Mouse (Mus musculus) spleen, adult 18-20 months (tissue): ENCODE data around the gene Bcl7c.
"Not testable (repeated sequence)": the region's sequence is repeated elsewhere in the genome, so short reads cannot be mapped to it uniquely, and the experiment has no call there.

Experiments used
- DNase-seq, 2 experiments: peaks; one replicate each; pipeline ENCODE4 v3.0.0; 2022; ENCODE audit warnings: mixed read lengths in 2 of 2

Gene Bcl7c

DNA sequence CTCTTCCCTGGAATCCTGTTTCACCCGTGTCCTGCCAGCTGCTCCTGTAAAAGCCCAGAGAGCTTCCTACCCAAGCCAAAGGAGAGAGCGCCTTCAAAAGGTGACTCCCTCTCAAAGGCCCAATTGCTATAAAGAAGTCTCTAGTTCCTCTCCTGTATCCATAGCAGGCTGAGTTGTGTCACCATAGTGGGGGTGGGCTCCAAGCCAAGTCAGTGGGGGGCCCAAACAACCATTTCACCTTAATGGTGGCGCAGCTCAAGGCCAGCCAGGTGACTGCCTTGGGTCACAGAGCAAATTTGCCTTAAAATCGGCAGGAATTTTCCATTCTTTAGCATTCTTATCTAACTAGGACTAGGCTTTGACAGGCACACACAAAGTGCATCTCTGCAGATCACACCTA is 6.1 kb upstream of the Bcl7c start:
- no peak for DNase-seq

DNA sequence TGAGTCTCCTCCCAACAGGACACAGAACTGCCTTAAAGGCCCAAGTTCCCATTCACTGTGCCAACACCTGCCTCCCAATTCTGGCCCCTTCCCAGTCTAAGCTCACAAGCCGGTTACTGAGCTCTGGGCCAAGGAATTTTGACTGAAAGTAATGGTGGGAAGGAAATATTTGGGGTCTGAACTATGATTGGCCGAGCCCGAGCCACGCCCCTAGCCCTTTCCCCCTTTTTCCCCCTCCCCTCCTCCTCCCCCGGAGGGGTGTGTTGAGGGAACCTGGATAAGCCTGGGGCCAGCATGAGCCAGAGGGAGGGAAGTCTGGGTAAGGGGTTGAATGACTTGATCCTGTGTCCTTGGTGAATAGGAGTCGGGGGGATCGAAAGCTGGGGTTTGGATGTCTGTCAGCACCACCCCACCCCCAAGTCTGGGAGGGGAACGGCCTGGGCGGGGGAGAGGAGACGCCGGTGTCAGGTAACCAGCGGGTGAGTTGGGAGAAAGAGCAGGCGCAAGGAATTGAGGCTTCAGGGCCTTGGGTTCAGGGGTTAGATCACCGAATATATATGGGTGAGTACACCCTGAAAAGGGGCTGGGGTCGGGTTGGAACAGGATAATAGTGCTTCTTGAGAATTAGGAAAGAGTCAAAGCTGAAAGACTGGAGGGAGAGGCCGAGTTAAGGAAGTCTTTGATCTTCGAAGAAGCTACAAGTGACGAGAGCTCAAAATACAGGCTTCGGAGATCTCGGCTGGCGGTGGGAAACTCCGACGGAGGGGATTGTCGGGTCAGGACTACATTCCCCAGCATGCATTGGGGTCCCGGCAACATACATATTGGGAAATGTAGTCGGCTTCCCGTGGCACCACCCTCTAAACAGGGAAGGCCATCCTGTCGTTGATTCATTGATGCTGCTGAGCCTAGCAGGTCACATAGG is 4.0 kb upstream of the Bcl7c start, which contains the start of gene Ctf1:
TSS of gene Ctf1 (plus strand) at position 276 of the 925 bp plus-strand sequence.
- DNase-seq: peak; percentile 23 to 52

DNA sequence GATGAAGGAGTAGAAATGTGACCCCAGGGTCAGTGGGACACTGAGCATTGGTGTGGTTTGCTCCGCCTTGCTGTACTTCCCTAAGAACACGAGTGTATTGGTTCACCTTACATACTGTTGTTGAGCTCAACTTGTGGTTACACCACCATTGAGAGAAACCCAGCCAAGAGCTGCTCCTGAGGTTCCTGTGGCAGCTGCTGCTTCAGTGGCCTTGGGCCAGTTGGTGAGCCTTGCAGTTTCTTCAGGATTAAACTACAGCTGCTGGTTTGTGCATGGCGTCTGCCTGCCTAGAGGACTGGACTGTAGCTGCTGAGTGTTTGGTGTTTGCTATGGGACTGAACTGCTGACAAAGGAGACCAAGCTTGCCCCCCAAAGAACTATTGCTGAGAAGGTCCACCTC is 2.7 kb upstream of the Bcl7c start:
- no peak for DNase-seq

DNA sequence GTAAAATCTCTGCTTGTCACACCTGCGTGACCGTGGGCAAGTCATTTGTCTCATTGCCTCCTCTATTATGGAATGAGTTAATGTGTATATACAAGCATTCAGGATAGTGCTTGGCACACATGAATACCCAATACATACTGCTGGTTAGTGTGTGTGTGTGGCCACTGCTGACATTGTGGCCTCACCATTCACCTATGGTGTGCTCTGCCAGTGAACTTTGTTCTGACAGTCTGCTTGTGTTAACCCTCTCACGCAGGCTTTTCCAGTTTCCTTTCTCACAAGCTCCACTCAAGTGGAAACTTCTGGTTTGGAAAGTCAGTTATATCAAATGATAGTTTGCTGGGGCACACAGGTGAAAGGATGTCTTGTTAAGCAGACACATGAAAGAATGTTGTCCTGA is 2.3 kb upstream of the Bcl7c start:
- no peak for DNase-seq

DNA sequence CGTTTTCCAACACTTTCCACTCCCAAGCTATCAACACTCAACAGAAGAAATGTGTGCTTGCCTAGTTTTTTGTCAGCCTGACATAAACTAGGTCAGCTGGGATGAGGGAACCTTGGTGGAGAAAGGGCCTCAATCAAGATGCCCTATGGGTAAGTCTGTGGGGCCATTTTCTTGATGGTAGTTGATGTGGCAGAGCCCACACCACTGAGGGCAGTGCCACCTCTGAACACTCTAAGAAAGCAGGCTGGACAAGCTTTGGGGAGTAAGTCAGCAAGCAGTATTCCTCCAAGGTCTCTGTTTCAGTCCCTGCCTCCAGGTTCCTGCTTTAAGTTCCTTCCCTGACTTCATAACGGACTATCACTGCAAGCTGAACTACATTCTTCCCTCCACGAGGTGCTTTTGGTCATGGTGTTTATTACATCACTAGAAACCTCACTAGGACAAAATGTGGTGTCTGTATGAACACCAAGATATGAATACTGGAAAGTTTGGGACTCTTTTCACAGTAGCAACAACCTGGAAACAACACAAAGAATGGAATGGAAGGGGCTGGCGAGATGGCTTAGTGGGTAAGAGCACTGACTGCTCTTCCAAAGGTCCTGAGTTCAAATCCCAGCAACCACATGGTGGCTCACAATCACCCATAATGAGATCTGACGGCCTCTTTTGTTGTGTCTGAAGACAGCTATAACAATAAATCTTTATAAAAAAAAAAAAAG is 687 bp upstream of the Bcl7c start:
- no peak for DNase-seq

DNA sequence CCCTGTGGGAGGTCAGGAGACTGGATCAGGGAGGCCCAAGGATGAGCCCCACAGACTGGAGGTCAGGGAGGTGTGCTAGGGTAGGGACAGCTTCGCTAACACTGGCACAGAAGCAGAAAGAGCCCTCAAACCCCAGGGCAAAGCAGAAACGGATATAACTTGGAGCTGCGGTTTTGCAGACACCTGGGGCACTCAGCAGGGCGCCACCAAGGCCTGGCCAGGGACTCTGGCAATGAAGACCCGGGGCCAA is 851 bp downstream of the Bcl7c start:
- no peak for DNase-seq

DNA sequence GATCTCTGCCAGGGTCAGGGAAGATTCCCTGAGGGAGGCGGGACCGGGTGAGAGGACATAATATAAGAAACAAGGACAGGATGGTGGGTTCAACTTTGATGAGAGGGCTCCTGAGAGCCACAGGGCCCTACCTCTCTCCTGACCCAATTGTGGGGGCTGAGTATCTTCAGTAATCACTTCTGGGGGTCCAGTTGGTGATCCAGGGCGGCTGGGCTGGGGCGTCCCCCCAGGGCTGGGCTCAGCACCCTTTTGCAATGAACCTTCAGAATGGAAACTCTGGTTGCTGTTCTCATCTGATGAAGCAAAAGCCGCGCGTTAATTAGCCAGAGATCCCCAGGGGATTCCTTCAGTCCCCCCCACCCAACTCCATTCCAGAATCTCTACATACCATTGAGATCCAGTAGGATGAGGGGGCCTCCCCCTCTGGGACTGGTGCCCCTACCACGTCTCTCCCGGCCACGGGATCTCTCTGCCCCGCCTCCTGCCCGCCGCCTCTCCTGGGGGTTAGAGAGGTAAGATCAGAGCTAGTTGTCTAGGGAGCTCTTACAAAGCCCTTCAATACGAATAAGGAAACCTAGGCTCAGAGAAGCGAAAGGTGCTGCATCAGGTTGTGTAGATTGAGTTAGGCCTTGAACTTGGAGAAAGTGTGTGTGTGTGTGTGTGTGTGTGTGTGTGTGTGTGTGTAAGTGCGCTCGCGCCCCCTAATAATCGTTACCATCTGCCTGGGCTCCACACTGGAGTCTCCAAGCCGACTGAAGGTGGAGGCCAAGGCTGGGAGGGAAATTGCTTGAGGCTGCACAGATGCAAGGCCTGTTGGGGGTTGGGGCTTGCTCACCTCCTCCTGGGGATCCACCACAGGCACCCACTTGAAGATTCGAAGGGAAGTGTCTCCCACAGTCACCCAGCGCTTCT is 1.4 kb downstream of the Bcl7c start:
- peak in 1 of 2 experiments; percentile 10 for DNase-seq

DNA sequence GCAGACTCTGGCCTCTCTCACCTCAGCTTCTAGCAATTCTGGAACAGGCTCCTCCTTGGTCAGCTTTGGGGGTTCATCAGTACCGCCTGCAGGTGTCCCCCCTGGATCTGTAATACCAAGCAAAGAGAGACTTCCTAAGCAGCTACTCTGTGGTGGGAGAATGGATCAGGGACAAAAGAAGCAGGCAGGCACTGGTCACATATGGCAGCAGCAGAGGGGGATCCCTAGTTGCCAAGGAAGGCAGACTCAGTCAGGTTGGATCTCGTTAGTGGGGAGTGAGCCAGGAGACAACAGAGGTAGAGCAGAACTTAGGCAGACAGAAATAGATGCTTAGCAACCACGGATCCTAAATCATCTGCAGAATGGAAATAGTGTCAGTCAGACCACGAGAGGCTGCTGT is 3.0 kb downstream of the Bcl7c start:
- no peak for DNase-seq

DNA sequence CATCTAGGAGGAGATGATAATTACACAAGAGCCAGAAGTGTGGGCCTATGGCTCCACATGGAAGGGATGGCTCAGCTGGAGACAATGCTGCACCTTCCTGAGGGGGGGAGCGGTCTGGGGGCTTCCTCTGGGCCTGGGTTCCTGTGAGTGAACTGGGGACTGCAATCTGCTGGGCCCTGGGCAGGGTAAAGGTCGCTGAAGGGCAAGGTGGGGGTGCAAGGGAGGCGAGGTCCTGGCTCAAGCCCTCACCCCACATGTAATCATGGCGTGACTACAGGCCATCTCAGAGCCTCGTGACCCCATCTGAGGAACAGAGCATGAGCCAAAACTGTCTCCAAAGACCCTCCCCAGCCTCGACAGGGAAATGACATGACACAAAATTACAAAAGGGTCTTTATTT is 4.1 kb downstream of the Bcl7c start:
- no peak for DNase-seq

DNA sequence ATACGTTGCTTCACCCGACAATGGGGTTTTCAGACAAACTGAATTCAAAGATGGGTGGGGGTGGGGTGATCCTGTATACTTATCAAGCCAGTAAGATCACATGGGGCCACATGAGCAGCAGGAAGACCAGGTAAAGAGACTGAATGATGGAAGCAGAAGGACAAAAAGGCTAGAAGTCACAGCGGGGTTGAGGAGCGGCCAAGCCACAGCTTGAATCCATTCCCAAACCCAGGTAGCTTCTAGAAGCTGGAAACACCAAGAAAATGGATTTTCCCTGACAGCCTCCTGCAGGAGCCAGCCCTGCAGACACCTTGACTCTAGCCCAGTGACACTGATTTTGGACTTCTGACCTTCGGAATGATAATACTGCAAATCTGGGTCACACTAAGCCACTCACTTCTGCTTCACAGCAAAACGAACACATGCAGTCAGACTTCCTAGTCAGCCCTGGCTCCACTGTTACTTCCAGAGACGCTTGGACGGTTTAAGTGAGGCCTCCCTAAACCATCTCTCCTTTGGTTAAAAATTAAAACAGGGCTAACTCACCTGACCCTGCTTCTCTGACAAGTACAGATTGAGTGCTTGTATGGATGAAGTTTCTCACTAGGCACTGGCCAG is 5.1 kb downstream of the Bcl7c start:
- no peak for DNase-seq

DNA sequence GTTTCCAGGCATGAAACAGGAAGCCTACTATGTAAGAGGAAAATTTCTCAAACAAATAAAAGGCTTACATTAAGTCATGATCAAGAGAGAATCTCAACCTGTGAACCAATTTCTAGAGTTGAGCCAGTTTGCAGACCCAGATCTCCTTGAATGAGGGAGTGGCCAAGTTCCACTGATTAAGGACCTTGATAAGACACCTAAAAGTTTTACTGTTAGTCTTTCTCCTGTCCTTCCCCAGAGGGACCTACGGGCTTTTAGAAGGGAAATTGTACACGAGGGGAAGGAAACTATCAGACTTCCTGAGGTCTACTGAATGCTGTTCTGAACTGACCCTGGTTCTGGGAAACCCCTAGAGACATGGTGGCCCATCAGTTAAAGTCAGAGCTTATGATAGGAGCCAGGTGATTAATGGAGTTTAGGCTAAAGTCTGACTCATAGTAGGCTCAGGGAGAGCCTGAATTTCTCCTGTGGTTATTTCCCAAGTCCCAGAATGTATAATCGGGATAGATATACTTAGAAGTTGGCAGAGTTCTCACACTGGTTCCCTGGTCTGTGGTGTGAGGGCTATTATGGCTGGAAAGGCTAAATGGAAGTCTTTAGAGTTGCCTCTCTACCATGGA is 7.9 kb downstream of the Bcl7c start:
- no peak for DNase-seq

DNA sequence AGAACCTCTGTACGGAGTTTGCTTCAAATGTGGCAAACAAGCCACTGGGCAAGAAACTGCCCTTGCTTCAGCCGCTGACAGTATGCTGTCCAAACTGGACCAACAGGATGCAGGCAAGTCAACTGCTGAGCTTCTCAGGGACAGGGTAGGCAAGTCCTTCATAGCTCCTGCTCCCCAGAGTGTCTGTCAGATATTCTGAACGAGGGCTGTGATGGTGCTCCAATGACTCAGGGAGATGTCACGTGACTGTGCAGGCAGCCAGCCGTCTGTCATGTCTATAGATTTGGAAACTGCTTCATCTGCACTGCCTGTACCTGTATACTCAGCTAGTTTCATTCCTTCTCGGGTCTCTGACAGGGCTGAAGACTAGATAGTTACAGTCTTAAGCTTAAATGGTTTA is 9.7 kb downstream of the Bcl7c start:
- no peak for DNase-seq

DNA sequence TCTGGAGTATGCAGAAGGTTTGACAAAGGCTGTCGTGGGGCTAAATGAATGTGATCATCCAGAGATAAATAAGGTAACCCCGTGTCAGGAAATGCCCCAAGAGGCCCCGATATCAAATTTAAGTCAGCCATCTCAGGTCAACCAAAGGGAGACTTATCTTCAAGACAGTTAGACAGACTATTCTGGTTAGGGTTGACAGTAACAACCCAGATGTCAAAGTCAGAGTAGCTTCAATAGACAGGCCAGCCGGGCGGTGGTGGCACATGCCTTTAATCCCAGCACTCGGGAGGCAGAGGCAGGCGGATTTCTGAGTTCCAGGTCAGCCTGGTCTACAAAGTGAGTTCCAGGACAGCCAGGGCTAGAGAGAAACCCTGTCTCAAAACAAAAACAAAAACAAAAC is 15.0 kb downstream of the Bcl7c start:
- DNase-seq: not testable (repeated sequence)

DNA sequence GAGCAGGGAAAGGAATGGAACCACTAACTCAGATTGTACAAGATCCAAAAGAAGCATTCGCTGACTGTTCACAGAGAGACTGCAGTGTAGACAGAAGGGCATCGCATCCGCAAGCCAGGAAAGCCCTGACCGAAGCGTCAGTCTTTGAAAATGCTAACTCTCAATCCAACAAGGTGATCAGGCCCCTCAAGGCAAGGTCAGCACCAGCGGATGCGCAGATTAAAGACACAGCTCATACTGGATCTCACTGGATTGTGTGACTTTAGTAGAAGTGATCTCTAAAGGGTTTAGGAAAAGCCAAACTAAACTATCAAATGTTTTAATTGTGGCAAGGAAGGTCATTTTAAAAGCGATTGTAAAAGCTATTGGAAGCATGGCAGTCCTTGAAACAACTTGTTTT is 15.4 kb downstream of the Bcl7c start:
- DNase-seq: no peak

DNA sequence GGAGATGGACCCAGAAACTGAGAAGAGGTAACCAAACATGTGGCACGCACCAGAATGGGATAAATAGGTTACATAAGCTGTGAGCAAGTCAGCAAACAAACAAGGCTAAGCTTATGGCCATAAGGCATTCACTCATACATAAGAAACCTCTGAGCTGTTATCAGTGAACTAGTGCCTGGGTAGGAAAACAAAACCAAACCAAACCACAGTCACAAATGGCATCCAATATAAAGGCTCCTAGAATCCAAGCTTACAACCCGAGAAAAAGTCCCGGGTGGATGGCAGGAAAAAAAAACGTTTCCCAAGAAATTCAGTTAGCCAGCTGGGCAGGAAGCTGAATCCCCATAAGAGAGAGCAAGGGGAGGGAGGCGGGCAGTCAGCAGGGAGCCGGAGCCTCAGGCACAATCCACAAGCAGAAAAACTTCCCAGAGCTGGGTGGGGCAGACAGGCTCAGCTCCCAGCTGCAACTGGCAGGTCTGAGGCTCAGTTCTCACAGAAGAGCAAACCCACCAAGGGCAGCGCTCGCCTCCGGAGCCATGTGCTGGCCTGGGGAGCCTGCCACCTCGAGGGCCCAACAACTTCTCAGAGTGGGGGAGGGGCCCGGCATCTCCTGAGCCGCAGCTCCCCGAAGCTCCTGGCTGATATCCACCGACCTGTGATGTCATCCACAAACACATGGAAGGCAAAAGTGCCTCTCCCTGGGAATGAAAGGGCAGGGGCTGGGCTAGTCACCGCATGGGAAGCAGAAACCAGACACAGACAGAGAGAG is 17.3 kb downstream of the Bcl7c start:
- DNase-seq: peak in 1 of 2 experiments; percentile 9

DNA sequence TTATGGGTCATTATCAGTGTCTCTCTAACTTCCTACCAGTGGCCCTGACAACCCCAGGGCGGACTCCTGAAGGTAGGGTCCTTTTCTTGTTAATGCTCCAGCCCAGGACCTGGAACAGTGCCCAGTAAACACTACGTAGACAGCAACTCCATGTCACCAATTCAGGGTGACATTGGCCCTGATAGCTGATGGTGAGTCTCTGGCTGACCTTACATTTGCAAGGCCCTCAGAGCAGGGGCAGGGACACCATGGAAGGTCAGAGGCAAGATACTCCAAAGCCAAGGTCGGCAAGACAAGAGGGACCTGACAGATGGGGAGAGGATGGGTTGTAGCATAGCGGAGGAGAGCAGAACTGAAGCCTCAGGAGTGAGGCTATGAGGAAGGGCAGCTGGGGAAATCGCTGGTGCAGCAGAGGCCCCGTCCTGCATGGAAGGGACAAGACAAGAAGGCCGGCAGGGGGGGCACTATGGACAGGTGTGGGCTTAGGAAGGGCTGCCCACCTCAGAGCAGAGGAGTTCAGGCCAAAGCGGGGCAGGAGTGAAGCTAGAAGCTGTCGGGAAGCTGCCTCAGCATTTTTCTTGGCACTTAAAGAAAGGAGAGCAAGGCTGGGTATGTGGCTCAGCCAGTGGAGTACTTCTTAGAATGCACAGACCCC is 19.0 kb downstream of the Bcl7c start:
- no peak for DNase-seq

DNA sequence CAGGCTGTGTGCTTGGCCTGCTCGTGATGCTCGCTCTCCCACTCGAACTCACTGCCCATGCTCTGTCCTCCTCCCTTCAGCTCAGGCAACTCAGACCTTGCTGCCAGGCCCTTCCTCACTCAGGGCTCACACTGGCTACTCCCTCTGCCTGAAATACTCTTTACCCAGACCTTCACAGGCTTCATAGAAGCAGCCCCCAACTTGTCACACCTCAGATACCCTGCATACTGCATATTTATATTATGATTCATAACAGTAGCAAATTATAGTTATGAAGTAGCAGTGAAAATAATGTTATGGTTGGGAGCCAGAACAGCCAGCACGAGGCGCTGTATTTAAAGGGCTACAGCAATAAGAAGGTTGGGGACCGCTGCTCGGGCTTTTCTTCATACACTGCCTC is 19.8 kb downstream of the Bcl7c start:
- no peak for DNase-seq

DNA sequence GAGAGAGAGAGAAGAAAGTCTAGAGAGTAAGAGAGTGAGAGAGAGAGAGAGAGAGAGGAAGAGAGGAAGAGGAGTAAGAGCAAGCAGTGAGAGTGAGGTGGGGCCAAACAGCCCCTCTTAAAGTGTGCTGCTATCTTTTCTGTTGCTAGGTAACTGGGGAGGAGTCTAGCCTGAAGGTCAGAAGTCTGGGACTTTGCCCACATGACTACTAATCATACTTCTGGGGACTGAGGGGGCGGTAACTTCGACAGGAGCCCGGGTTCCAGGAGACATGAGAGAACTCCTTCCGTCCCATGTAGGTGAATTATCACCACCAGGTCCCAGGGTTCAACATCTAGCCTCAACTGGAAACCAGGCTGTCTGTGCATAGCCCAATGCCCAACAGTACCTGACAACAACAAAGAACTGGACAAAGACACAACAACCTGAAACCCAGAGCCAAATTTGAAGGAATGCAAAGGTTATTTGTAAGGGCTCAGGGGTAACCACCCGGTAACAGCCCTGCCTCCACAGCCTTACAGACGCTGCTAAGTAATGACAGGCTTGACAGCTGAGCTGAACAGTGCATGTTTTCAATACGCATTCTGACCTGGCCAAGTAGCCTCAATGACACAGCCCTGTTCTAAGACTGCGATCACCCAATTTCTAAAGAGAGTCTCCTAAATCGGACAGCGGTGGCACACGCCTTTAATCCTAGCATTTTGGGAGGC is 21.8 kb downstream of the Bcl7c start:
- DNase-seq: no peak

DNA sequence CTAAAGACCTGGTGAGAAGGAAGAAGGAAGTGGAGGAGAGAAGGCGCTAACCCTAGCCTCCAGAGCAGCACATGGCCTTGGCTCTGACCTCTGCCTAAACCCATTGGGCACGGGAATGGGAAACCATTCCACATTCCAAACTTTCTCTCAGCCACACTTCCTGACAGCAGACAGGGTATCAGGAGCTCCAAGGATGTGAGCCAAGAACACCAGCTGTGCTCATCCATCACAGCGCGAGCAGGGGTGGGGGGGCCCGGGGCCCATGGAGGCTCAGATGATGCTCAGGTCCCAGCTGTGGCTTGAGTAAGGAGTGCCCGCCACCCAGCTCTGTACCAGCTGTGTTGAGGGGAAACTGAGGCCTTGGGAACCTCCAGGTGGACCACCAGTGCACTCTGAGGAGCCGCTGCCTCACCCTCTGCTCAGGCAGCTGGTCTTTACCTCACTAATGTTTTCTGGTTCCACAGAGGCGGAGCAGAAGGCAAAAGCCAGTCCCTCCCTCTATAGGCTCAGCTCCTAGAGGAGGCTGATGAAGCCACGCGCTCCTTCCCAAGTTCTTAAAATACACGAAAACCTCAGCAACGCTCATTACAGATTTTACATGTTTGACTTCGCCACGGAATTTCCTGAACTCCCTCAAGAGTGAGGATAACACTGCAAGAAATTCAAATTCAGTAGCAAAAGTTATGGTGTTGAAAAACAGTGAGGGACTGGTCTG is 23.3 kb downstream of the Bcl7c start:
- DNase-seq: no peak
